Comparison of ENCODE assay signal across 9 mouse cellular contexts in the genomic region with DNA sequence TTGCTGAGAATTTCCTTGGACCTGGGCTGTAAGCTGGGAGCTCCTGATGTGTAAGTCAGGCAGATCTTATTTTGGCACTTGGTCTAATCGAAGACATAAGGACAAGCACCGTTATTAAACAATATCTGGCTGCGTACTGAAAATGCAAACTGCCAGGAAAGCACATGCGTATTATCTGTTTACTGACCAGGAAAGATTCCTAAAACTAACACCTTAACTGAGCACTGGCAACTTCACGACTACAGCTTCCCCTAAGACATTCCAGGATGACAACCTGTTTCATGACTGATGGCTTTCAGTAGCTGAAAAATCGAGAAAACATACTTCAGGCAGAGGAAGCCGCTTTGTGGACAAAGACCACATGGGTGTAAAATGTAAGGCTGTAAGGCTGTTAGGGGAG. TPM values are rescaled to one million over a fixed set of nuclear protein-coding genes. Genes with fewer than 3 reads are reported as not detected.
A peak's percentile ranks its signal among the peaks of the same experiment; 100 is the strongest.
DNase-seq lines count a peak whose midpoint lies in the region; ATAC-seq and TF ChIP-seq lines count a peak whose summit lies in the region.
"Had no signal": no experiment of that assay in that cellular context is flagged by ENCODE, and none has a peak within 500 bp of the region (broad histone marks: within the 10 kb centered on the region; RNA-seq: fewer than 3 reads in every experiment).

No protein-coding gene starts in this region.

- H3K4me2 ChIP-seq in forebrain, embryonic 16.5 days (ENCODE audit: low read length), result peak overlapping the region; percentile 77
- H3K4me2 ChIP-seq in liver, embryonic 16.5 days (ENCODE audit: low read depth, low read length), result peak overlapping the region; percentile 92

- DNase-seq in heart, embryonic 10.5 days (ENCODE audit: low spot score), result no peak
- no peak for DNase-seq in heart, adult 8-10 months (ENCODE audit: low spot score)
- no peak for DNase-seq in layer of hippocampus, postnatal 25 days (ENCODE audit: extremely low spot score in 1 of 2, low spot score in 1 of 2)
- no peak for DNase-seq in right cerebral cortex, postnatal 36 days (ENCODE audit: low spot score in 2 of 2)
- no peak for DNase-seq in right cerebral cortex, adult 2 months (ENCODE audit: low spot score in 2 of 2)

- peak overlapping the region; percentile 94 for H3K27ac ChIP-seq in heart, embryonic 10.5 days
- peak overlapping the region; percentile 87 for H3K27ac ChIP-seq in forebrain, embryonic 16.5 days (ENCODE audit: low read length)
- H3K27ac ChIP-seq in liver, embryonic 16.5 days (ENCODE audit: low read length), result peak overlapping the region; percentile 84

- 37% methylated on average over 7 of the region's 7 CpGs for WGBS in heart, embryonic 10.5 days
- 38% methylated on average over 7 of the region's 7 CpGs for WGBS in forebrain, embryonic 16.5 days
- WGBS in liver, embryonic 16.5 days (ENCODE audit: insufficient replicate concordance), result 41% methylated on average over 7 of the region's 7 CpGs

- H3K9ac ChIP-seq in forebrain, embryonic 16.5 days (replicated peaks; ENCODE audit: low read depth, low read length), result peak overlapping the region; percentile 83
- H3K9ac ChIP-seq in liver, embryonic 16.5 days (ENCODE audit: low read depth, low read length), result peak overlapping the region; percentile 80

- H3K4me3 ChIP-seq in heart, embryonic 10.5 days, result peak overlapping the region; percentile 85
- peak overlapping the region; percentile 98 for H3K4me3 ChIP-seq in E14TG2a.4 (replicated peaks; ENCODE audit: low read length)
- H3K4me3 ChIP-seq in forebrain, embryonic 16.5 days (replicated peaks; ENCODE audit: low read length), result peak overlapping the region; percentile 92
- peak overlapping the region; percentile 90 for H3K4me3 ChIP-seq in liver, embryonic 16.5 days (ENCODE audit: low read depth, low read length)

- peaks cover 18% of the 10 kb centered on the region for H3K4me1 ChIP-seq in heart, embryonic 10.5 days
- H3K4me1 ChIP-seq in E14TG2a.4 (replicated peaks; ENCODE audit: low read depth, low read length), result peaks cover 33% of the 10 kb centered on the region
- peaks cover 19% of the 10 kb centered on the region for H3K4me1 ChIP-seq in forebrain, embryonic 16.5 days (replicated peaks; ENCODE audit: control insufficient read depth, insufficient read depth, low read length)
- peaks cover 11% of the 10 kb centered on the region for H3K4me1 ChIP-seq in liver, embryonic 16.5 days (ENCODE audit: control insufficient read depth, low read depth, low read length)

- TF ChIP-seq CTCF in E14TG2a.4 (conservative IDR thresholded peaks at IDR 0.05; ENCODE audit: low read length), result no peak

- H3K27me3 ChIP-seq in heart, embryonic 10.5 days (ENCODE audit: insufficient read depth, poor library complexity, severe bottlenecking), result no peaks in the 10 kb centered on the region
- peaks cover 5% of the 10 kb centered on the region for H3K27me3 ChIP-seq in E14TG2a.4 (ENCODE audit: insufficient read depth, low read length)
- H3K27me3 ChIP-seq in forebrain, embryonic 16.5 days (replicated peaks; ENCODE audit: control insufficient read depth, insufficient read depth, low read length), result 0 out of 2 replicates have a peak, but pooled peaks cover 2% of the 10 kb centered on the region
- H3K27me3 ChIP-seq in liver, embryonic 16.5 days (ENCODE audit: control insufficient read depth, insufficient read depth, low read depth, low read length), result no peaks in the 10 kb centered on the region

- no peaks in the 10 kb centered on the region for H3K9me3 ChIP-seq in heart, embryonic 10.5 days
- no peaks in the 10 kb centered on the region for H3K9me3 ChIP-seq in E14TG2a.4 (ENCODE audit: low read length)
- no peaks in the 10 kb centered on the region for H3K9me3 ChIP-seq in forebrain, embryonic 16.5 days (ENCODE audit: control insufficient read depth, low read length)
- no peaks in the 10 kb centered on the region for H3K9me3 ChIP-seq in liver, embryonic 16.5 days (replicated peaks; ENCODE audit: control insufficient read depth, low read length)

- no peaks in the 10 kb centered on the region for H3K36me3 ChIP-seq in heart, embryonic 10.5 days
- no peaks in the 10 kb centered on the region for H3K36me3 ChIP-seq in E14TG2a.4 (ENCODE audit: insufficient read depth, low read length)
- H3K36me3 ChIP-seq in forebrain, embryonic 16.5 days (ENCODE audit: control insufficient read depth, insufficient read depth), result no peaks in the 10 kb centered on the region
- no peaks in the 10 kb centered on the region for H3K36me3 ChIP-seq in liver, embryonic 16.5 days (ENCODE audit: control insufficient read depth, insufficient read depth)

- ATAC-seq in forebrain, embryonic 16.5 days, result no peak
- ATAC-seq in liver, embryonic 16.5 days (ENCODE audit: low read depth), result no peak

RNA-seq across cellular contexts. Expression of gene Calu, which starts 0.7 kb away (rescaled TPM):
- polyA plus RNA-seq in heart, embryonic 10.5 days (2016; fragmentation: Nextera tagmentation; extraction: Ambion mirVana), result 372 and 465 TPM in 2 replicates
- 100 to 1,000 TPM; 230 to 251 (median 234) TPM for total RNA-seq in heart, adult 8-10 months (2022)
- 170 and 206 TPM in 2 replicates for polyA plus RNA-seq in forebrain, embryonic 16.5 days (2015; fragmentation: Nextera tagmentation; extraction: Ambion mirVana)
- polyA plus RNA-seq in liver, embryonic 16.5 days (2015; fragmentation: Nextera tagmentation; extraction: Ambion mirVana), result 105 and 109 TPM in 2 replicates
- total RNA-seq in layer of hippocampus, postnatal 25 days (2021), result 10 to 100 TPM; 69.6 to 72.7 TPM

RNA-seq across cellular contexts. Expression of gene Fam71f1, which starts 28.2 kb away (rescaled TPM):
- polyA plus RNA-seq in heart, embryonic 10.5 days (2016; fragmentation: Nextera tagmentation; extraction: Ambion mirVana), result 0.14 TPM in 1 of 2 replicates, not detected in the other
- not detected for total RNA-seq in heart, adult 8-10 months (2022)
- polyA plus RNA-seq in forebrain, embryonic 16.5 days (2015; fragmentation: Nextera tagmentation; extraction: Ambion mirVana), result not detected in 2 replicates
- not detected in 2 replicates for polyA plus RNA-seq in liver, embryonic 16.5 days (2015; fragmentation: Nextera tagmentation; extraction: Ambion mirVana)
- total RNA-seq in layer of hippocampus, postnatal 25 days (2021), result not detected
- total RNA-seq: gastrocnemius, adult 18-20 months had no signal

RNA-seq across cellular contexts. Expression of gene Opn1sw, which starts 41.1 kb away (rescaled TPM):
- 0.11 and 0.37 TPM in 2 replicates for polyA plus RNA-seq in heart, embryonic 10.5 days (2016; fragmentation: Nextera tagmentation; extraction: Ambion mirVana)
- total RNA-seq in heart, adult 8-10 months (2022), result under 1 TPM in 2 of 4 experiments, not detected in 2; 0.22 to 0.79 TPM
- 0.25 and 0.41 TPM in 2 replicates for polyA plus RNA-seq in forebrain, embryonic 16.5 days (2015; fragmentation: Nextera tagmentation; extraction: Ambion mirVana)
- polyA plus RNA-seq in liver, embryonic 16.5 days (2015; fragmentation: Nextera tagmentation; extraction: Ambion mirVana), result 0.07 TPM in 2 replicates
- total RNA-seq in layer of hippocampus, postnatal 25 days (2021), result under 1 TPM; 0.19 to 0.20 TPM

RNA-seq across cellular contexts. Expression of gene Ccdc136, which starts 48.9 kb away (rescaled TPM):
- 23.4 and 30.3 TPM in 2 replicates for polyA plus RNA-seq in heart, embryonic 10.5 days (2016; fragmentation: Nextera tagmentation; extraction: Ambion mirVana)
- total RNA-seq in heart, adult 8-10 months (2022), result 1 to 10 TPM; 1.1 to 2.9 (median 2.5) TPM
- polyA plus RNA-seq in forebrain, embryonic 16.5 days (2015; fragmentation: Nextera tagmentation; extraction: Ambion mirVana), result 37.7 and 45.5 TPM in 2 replicates
- 0.09 and 0.34 TPM in 2 replicates for polyA plus RNA-seq in liver, embryonic 16.5 days (2015; fragmentation: Nextera tagmentation; extraction: Ambion mirVana)
- 10 to 100 TPM; 59.8 to 60.9 TPM for total RNA-seq in layer of hippocampus, postnatal 25 days (2021)
